Mouse (Mus musculus): ENCODE data around the gene Pxmp4.

The Pxmp4 gene

DNA sequence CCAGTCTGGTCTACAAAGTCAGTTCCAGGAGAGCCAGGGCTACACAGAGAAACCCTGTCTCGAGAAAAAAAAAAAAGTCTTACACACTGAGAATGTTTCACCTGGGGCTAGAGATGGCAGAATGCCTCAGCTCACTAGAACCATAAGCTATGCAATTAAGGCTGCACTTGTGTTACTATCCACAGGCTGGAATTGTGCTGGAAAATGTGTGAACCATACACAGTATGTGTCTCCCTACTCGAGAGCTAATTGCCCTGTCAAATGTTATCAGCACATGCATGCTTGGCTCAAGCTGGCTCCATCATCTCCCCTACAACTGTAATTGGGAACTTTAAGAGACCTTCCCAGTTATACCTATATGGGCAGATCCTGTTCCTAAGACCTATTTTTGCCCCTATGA lies 52.6 kb downstream of the Pxmp4 start:
- ATAC-seq (ENCODE audit: insufficient number of reproducible peaks, low FRiP score, low TSS enrichment) = no peak

DNA sequence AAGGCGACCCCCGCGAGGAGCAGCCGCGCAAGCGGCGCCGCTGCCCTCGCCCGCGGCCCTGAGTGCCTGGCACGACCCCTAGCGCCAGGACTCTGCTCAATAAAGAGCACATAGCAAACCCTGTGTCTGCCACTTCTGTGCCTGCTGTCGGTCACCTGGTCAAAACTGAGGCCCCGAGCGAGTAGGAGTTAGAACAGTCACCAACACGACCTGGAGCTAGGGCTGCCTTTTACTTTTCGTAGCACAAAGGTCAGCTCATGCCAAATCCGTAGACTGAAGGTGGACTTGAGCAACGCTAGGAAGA lies 53.7 kb downstream of the Pxmp4 start:
- no peak for ATAC-seq (ENCODE audit: insufficient number of reproducible peaks, low FRiP score, low TSS enrichment)

- ATAC-seq (ENCODE audit: insufficient number of reproducible peaks, low FRiP score, low TSS enrichment) = no peak
Measured at GRCm38 (mm10) chr2:154549127-154549885, 54.2 kb downstream of the Pxmp4 start.

- no peak for ATAC-seq (ENCODE audit: insufficient number of reproducible peaks, low FRiP score, low TSS enrichment)
Measured at GRCm38 (mm10) chr2:154548688-154549087, 54.8 kb downstream of the Pxmp4 start.

- ATAC-seq (ENCODE audit: insufficient number of reproducible peaks, low FRiP score, low TSS enrichment) = no peak
Measured at GRCm38 (mm10) chr2:154546711-154547110, 56.8 kb downstream of the Pxmp4 start, which contains the start of gene 1700003F12Rik. Gene 1700003F12Rik, plus strand, starts transcription at chr2:154547085.

DNA sequence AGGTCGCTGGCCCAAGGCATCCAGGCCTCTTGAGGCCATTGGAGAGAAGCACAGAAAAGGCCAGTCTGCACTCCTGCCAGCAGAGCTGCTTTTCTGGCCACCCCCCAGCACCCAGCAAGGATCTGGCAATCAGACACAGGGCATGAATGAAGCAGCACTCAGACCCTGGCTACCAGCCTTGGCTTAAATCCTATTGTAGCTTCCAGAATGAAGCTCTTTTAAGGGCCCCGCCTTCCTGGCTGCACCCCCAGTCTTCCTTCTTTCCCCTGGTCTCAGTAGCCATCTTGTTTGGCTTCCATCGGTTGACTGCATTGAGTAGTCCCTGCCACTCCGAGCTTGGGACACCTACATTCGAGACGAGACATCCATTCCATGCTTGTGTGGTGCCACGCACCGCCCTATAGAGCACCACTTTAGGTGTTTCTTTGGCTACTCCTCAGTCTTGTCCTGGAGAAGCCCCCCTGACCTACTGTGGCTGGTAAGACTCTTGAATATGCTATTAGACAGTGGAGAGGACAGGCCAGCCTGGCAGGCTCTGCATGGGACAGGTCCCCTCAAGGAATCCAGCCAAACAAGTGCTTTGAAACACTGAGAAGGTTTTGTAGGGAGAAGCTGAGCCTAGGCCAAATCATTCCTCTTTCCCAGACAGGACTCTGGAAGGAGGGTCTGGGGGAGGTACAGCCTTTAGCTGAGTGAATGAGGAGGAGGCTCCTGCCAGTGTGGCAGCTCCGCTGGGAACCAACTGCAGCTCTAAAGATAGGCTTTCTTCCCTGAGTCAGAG lies 59.8 kb downstream of the Pxmp4 start:
- ATAC-seq (ENCODE audit: insufficient number of reproducible peaks, low FRiP score, low TSS enrichment) = peak; percentile 85

DNA sequence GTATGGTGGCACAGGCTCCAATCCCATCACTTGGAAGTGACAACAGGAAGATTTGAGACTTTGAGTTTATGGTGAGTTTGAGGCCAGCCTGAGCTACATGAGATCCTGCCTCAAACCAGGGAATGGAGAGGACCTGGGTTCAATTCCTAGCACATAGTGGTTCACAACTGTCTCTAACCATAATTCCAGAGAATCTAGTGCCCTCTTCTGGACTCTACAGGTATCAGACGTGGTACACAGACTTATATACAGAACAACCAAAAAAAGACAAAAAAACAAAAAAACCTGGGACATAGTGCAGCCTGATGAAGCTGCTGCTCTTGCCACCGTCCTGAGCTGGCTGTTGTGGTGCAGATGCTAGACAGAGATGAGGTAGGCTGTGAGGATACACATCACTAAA lies 61.9 kb downstream of the Pxmp4 start:
- ATAC-seq (ENCODE audit: insufficient number of reproducible peaks, low FRiP score, low TSS enrichment) = no peak

DNA sequence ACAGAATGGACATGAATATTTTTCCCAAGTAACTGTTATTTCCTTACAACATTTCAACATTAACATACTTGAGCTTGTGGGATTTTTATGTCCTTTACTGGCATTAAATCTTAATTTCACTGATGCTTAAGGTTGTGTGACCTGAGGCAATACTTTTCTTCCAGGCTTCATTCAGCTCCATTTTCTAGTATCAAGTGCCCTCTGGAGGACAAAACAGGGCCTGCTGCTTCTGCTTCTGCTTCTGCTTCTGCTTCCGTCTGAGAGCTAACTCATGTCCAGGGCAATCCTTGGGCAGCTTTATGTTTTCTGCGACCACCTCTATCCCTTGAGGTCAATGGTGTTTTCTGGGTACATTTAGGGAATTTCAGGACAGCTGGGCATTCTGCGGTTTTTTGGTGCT lies 63.8 kb downstream of the Pxmp4 start:
- no peak for ATAC-seq (ENCODE audit: insufficient number of reproducible peaks, low FRiP score, low TSS enrichment)

- ATAC-seq (ENCODE audit: insufficient number of reproducible peaks, low FRiP score, low TSS enrichment) = no peak
Measured at GRCm38 (mm10) chr2:154538710-154539109, 64.8 kb downstream of the Pxmp4 start.

GRCm38 (mm10) chr2:154538310-154538709 lies 65.2 kb downstream of the Pxmp4 start:
- ATAC-seq (ENCODE audit: insufficient number of reproducible peaks, low FRiP score, low TSS enrichment) = no peak

Data from cerebellum, adult (tissue).